Mouse (Mus musculus): ENCODE data around the gene Pde10a.

DNA sequence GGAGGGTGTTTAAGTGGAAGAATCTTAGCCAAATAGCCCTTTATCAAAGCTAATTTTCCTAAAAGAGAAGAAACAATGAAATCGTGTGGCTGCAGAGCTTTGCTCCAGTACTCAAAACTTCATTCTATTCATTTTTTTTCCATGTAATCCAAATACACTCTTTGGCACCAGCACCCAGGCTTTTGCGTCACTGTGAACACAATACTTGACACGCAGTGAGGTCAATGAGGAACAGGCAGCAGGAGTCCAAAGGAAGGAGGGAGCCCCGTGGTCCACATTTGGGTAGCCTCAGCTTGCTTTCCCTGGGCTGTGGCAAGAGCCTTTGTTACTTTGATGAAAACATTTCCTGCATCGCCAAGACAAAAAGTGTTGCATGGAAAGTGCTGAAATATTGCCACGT, 284.6 kb downstream of the Pde10a start:
- TF ChIP-seq POLR2A (IDR thresholded peaks at IDR 0.05; ENCODE audit: insufficient read length, low read depth): no peak
- no peak for TF ChIP-seq MYOG (IDR thresholded peaks at IDR 0.05; ENCODE audit: control insufficient read depth in 1 of 3, insufficient read depth in 1 of 3, insufficient read length in 2 of 3, low read depth in 2 of 3)
- no peak for TF ChIP-seq MAX (IDR thresholded peaks at IDR 0.05; ENCODE audit: low read depth)
- TF ChIP-seq E2F4 (IDR thresholded peaks at IDR 0.05; ENCODE audit: insufficient read depth): no peak
- TF ChIP-seq POLR2AphosphoS2 (IDR thresholded peaks at IDR 0.05; ENCODE audit: insufficient read length, low read depth): no peak
- no peak for TF ChIP-seq USF1 (IDR thresholded peaks at IDR 0.05; ENCODE audit: low read depth)
- no peak for TF ChIP-seq CEBPB (IDR thresholded peaks at IDR 0.05; ENCODE audit: insufficient read depth, poor library complexity, severe bottlenecking)
- no peak for TF ChIP-seq TCF3 (IDR thresholded peaks at IDR 0.05; ENCODE audit: insufficient read length, low read depth)

All from myocyte (in vitro differentiated cells).